Mouse (Mus musculus): ENCODE results near the gene Fabp7. TPM values are rescaled to one million over a fixed set of nuclear protein-coding genes. Genes with fewer than 3 reads are reported as not detected.

The Fabp7 gene
- total RNA-seq, 2 experiments from 2014 or later, result 348 to 421 TPM

- intact Hi-C loops (cut with DNase I), result loop anchor here (5.0 kb wide), 1 partner anchor 43 kb away; no protein-coding TSS in a partner anchor
- peak in 1 of 2 experiments; percentile 50 for DNase-seq (ENCODE audit: extremely low spot score in 1 of 2, low spot score in 2 of 2)
These were observed 10.1 kb downstream of the Fabp7 start for GRCm38 (mm10) chr10:57794491-57795461.

- intact Hi-C loops (cut with DNase I), result no loop called here
- DNase-seq (ENCODE audit: extremely low spot score in 1 of 2, low spot score in 2 of 2), result no peak
These were observed 10.9 kb downstream of the Fabp7 start for GRCm38 (mm10) chr10:57795542-57795941.

DNA sequence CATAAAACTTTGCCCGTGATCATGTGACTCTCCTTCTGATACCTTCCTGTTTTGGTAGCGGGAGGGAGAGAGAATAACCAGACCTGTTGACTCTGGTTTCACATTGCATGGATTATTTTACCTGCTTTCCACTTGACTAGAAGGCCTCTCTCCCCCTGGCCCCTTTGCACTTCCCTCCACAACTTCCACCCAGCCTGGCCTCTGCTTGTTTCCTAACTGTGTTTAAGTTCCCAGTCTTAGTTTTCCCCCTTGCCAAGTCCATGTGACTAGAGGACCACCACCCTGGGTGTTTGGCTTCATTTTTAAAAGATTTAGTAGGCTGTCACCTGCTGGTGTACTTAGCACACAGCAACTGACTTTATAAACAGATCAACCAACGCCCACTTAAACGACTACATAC, 11.4 kb downstream of the Fabp7 start:
- no peak for DNase-seq (ENCODE audit: extremely low spot score in 1 of 2, low spot score in 2 of 2)
- intact Hi-C loops (cut with DNase I), result loop anchor here (2.0 kb wide), 1 partner anchor 51 kb away; no protein-coding TSS in a partner anchor

DNA sequence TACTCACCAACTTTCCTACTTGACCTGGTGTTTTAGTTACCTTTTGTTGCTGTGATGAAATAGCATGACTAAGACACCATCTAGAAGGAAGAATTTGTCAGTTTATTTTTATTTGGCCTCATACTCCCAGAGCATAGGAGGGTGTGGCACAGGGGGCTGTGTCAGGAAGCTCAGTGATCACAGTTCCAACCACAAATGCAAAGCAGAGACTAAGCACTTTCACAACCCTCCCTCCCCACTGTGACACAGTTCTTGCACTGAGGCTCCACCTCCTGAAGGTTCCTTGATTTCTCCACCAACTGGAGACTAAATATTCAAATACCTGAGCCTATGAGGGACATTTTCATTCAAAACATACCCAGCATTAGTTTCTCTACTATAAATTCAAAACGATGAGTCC, 14.8 kb downstream of the Fabp7 start:
- DNase-seq (ENCODE audit: extremely low spot score in 1 of 2, low spot score in 2 of 2), result no peak
- intact Hi-C loops (cut with DNase I), result no loop called here

DNA sequence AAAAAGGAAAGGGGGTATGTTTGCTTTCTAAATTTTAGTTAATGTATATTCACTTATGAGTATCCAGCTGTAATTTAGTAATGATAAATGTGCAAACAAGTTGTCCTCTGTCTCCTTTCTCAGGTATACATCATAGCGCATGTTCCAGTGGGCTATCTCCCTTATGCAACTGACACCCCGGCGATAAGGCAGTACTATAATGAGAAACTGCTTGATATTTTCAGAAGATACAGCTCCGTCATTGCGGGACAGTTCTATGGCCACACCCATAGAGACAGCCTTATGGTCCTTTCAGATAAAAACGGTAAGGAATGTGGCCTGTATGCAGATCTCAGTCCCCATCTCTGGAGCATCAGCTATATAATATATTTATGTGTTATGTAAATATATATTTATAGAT, 23.1 kb downstream of the Fabp7 start:
- no peak for DNase-seq (ENCODE audit: extremely low spot score in 1 of 2, low spot score in 2 of 2)
- intact Hi-C loops (cut with DNase I), result no loop called here

GRCm38 (mm10) chr10:57812161-57812856, 27.6 kb downstream of the Fabp7 start:
- intact Hi-C loops (cut with DNase I), result no loop called here
- no peak for DNase-seq (ENCODE audit: extremely low spot score in 1 of 2, low spot score in 2 of 2)

DNA sequence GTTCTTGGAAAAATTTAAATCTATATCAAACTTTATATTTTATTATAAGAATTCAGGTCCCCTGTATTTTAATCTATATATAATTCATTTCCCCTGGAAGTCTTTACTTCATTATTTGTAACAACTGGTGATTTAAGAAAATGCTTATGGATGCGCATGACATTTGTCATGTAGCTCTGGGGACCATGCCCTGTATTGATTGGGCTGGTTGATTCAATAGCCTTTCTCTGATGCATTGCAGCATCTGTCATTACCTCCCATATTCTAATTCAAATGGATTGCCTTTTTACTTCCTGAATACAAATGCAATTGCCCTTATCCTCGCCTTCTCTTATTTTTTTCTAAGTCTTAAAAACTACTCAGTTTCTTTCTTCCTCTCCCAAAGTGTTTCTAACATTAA, 29.6 kb downstream of the Fabp7 start:
- DNase-seq (ENCODE audit: extremely low spot score in 1 of 2, low spot score in 2 of 2), result no peak
- intact Hi-C loops (cut with DNase I), result no loop called here

DNA sequence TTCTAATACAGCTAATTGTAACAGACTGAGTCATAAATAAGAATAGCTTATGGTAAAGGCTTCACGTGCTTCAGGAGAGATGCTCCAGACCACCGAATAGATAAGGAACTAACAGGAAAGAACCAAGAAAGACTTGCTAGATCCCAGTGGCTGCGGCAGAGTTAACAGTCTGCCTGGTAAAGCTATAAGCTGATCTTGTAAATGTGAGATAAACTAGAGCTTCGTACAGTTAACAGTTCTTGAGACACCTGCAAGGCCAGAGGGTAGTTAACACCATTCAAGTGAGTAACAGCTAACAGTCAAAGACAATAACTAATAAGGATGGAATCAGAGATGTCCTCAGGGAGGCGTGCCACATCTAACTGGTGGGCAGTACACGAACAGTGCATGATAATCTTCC, 31.2 kb downstream of the Fabp7 start:
- intact Hi-C loops (cut with DNase I), result no loop called here
- DNase-seq (ENCODE audit: extremely low spot score in 1 of 2, low spot score in 2 of 2), result no peak

DNA sequence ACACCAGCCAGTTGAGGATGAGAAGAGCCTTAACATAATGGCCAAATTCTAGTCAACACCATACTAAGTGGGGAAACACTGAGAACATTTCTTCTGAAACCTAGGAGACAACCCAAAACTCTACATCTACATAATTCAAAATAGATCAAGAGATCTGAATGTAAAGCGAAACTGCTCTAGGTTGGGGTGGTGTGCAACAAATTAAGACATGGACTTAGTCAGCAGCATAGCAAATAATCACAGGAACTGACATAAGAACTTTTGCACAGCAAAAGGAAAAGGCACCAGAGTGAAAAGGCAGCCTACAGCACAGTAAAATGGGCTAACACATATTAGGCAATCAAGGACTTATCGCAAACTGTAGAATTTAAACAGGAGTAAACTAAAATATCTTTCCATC, 34.5 kb downstream of the Fabp7 start:
- intact Hi-C loops (cut with DNase I), result no loop called here
- no peak for DNase-seq (ENCODE audit: extremely low spot score in 1 of 2, low spot score in 2 of 2)

GRCm38 (mm10) chr10:57822473-57822872, 37.8 kb downstream of the Fabp7 start:
- intact Hi-C loops (cut with DNase I), result no loop called here
- DNase-seq (ENCODE audit: extremely low spot score in 1 of 2, low spot score in 2 of 2), result peak in 1 of 2 experiments; percentile 51

GRCm38 (mm10) chr10:57828649-57829048, 44.0 kb downstream of the Fabp7 start:
- DNase-seq (ENCODE audit: extremely low spot score in 1 of 2, low spot score in 2 of 2), result peak in 1 of 2 experiments; percentile 13
- intact Hi-C loops (cut with DNase I), result no loop called here

GRCm38 (mm10) chr10:57829621-57830020, 44.9 kb downstream of the Fabp7 start:
- intact Hi-C loops (cut with DNase I), result no loop called here
- no peak for DNase-seq (ENCODE audit: extremely low spot score in 1 of 2, low spot score in 2 of 2)

DNA sequence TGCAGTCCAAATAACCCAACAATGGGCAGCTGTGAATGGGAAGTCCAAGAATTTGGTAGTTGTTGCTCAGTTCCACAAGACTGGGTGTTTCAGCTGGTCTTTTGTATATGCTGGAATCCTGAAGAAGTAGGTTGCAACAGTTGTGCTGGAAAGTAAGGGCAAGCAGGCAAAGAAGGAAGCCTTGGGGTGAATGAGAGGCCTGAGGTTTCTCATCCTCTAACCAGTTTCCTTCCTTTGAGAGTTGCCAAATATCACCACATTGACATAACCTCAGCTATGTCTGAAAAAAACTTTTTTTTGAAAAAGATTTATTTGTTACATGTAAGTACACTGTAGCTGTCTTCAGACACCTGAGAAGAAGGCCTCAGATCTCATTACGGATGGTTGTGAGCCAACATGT, 50.4 kb downstream of the Fabp7 start:
- intact Hi-C loops (cut with DNase I), result loop anchor here (5.0 kb wide), 1 partner anchor 43 kb away; the partner anchor contains the start of gene Smpdl3a

GRCm38 (mm10) chr10:57835982-57836381, 51.3 kb downstream of the Fabp7 start:
- DNase-seq (ENCODE audit: extremely low spot score in 1 of 2, low spot score in 2 of 2), result no peak
- intact Hi-C loops (cut with DNase I), result loop anchor here (5.0 kb wide), 1 partner anchor 44 kb away; the partner anchor contains the start of gene Smpdl3a

More for the DNA sequence above, 50.4 kb downstream of the Fabp7 start:
- no peak for DNase-seq (ENCODE audit: extremely low spot score in 1 of 2, low spot score in 2 of 2)

Other genes with a start within 250 kb of the Fabp7 start
- gene Pkib, start 152.9 kb upstream of the Fabp7 start, total RNA-seq (2021), result 10 to 100 TPM; 10.9 to 11.3 TPM
- gene Smpdl3a, start 9.5 kb downstream of the Fabp7 start, total RNA-seq (2021), result 10 to 100 TPM; 19.6 to 23.7 TPM